Mouse (Mus musculus) right cerebral cortex, adult 18-20 months (tissue): ENCODE data around the gene Krba1.

Experiments used
- DNase-seq: peaks from one replicate; pipeline ENCODE4 v3.0.0; 2022; ENCODE audit warnings: mixed read lengths

Gene Krba1

DNA sequence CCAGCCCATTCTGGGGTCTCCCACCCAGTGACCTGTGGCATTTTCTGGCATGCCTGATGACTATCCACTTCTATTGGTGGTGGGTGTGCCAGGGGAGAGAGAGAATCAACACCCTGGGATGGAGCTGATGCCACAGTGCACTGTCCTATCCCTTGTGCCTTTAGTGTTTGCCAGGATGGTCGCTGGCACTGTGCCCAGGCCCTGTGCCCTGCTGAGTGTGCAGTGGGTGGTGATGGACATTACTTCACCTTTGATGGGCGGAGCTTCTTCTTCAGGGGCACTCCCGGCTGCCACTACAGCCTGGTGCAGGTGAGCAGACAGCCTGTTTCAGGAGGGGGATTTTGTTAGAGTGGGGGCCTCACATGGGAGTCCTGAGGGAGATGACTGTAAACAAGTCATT is 57.4 kb downstream of the Krba1 start:
- DNase-seq, result no peak

DNA sequence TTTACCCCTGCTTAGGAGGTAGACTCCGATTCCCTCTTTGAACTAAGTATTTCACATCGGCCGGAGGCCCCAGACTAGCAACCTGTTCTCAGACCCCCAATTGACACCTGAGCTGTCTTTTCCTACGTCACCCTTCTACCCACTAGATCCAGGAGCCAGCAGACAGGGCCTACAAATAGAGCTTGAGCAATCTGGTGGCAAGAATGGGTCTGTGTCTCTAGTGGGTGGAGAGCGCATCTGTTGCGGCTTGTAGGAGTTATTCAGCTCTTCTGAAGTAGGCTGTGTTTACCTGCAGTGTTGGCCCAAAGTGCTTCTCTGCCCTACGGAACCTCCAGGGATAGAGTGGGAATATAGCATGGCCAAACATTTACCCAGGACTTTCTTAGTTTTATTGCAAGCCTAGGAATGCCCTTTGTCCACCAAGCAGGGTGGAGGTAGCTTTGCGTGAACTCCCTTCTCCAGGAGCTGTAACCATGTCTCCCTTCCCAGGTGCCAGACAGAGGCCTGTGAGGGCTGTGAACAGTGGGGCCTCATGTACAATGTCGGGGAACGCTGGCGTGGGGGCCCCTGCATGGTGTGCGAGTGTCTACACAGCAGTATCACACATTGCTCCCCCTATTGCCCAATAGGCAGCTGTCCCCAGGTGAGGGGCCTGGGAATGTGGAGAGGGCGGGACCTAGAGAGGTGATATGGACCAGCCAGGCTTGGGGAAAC is 69.7 kb downstream of the Krba1 start:
- DNase-seq, result peak; percentile 60

- DNase-seq, result no peak
Observed at GRCm38 (mm10) chr6:48466715-48467114, 71.3 kb downstream of the Krba1 start.

DNA sequence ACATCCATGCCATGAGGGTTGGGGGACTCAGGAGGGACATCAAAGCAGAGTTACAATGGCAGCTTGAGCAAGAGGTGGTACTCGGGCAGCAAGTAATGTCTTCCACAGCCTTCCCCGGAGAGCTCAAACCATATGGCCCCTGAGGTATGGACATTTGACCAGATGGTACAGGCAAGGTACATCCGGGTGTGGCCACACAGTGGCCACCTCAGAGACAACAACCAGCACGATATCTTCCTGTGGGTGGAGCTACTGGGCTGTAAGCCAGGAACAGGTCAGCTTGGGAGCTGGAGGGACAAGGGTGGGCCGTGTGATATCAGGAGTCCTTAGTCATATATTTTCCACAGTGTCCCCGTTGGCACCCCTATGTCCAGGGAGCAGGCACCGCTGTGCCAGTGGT is 72.1 kb downstream of the Krba1 start:
- DNase-seq, result no peak
